Mouse (Mus musculus) testis, adult 2 months (tissue): ENCODE data around the gene Rxfp2.

ENCODE experiments used
- CTCF ChIP-seq: fragments of 200-500 bp; IDR thresholded peaks from 2 replicates; pipeline ENCODE4 v1.5.1; 2012; ENCODE audit warnings: low read depth, mild to moderate bottlenecking, inconsistent platforms, low read length, moderate library complexity; ENCODE audit not compliant: control insufficient read depth, insufficient read depth, insufficient replicate concordance
- POLR2A ChIP-seq: fragments of 200-500 bp; IDR thresholded peaks from 2 replicates; pipeline ENCODE4 v1.6.1; 2012; ENCODE audit warnings: low read depth, mild to moderate bottlenecking, inconsistent platforms, low read length, moderate library complexity; ENCODE audit not compliant: control insufficient read depth

DNA sequence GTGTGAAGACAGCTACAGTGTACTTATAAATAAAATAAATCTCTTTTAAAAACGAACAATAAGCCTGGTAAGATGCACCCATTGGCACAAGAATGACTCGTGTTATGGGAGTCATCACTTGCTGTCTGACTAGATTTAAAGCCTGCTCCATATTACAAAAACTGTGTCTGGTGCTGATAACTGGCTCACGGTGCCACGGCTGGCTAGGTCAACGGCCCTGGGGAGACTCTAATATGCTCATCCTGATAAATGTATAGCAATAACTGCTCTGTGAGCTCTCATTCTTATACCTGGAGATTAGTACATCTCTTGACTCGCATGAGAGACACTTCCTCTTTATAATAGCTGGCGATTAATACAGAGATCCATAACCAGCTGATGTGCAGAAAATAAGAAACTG is 87.9 kb downstream of the Rxfp2 start:
- no peak for TF ChIP-seq CTCF
- TF ChIP-seq POLR2A, result no peak
